Mouse (Mus musculus): ENCODE results near the gene Gxylt1. TPM values are rescaled to one million over a fixed set of nuclear protein-coding genes. Genes with fewer than 3 reads are reported as not detected.
A peak's percentile ranks its signal among the peaks of the same experiment; 100 is the strongest.

The Gxylt1 gene
- total and polyA plus RNA-seq, 2 experiments: 1.4 to 5.7 TPM

DNA sequence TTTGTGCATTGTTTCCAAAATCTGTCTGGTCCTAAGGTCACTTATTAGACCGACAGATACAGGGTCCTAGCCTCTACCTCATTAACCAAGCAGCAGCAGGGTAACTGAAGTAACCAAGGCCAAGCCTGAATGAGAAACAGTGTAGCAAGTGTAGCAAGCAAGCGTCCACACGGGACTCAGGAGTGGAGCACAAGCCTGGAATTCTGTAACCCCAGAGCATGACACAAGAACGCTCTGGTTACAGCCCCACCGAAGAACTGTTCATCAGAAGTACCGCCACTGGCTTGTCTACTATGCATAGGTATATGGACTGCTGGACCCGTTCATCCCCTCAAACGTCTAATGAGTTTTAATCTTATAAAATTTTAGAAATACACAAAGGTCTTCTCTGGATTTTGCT is 7.5 kb downstream of the Gxylt1 start:
- Histone ChIP-seq H3K27ac (replicated peaks; ENCODE audit: insufficient read depth, low read depth, low read length) (no peak overlapping the region), H3K27me3 (ENCODE audit: control insufficient read depth, insufficient read depth, low read length) (no peaks in the 10 kb centered on the region), H3K4me3 (ENCODE audit: insufficient read depth, low read depth, low read length) (no peak overlapping the region), H3K9ac (ENCODE audit: low read depth, low read length) (no peak overlapping the region), H3K4me1 (ENCODE audit: control insufficient read depth, insufficient read depth, low read length) (peaks cover 5% of the 10 kb centered on the region), H3K36me3 (ENCODE audit: control insufficient read depth, insufficient read depth, low read length) (no peaks in the 10 kb centered on the region), H3K79me2 (ENCODE audit: control insufficient read depth, insufficient read depth, low read length) (peaks cover 37% of the 10 kb centered on the region)
- no peak for TF ChIP-seq CTCF (IDR thresholded peaks at IDR 0.05; ENCODE audit: low read depth, low read length)
- WGBS: 52% methylated on average over 8 of the region's 8 CpGs
- DNase-seq (ENCODE audit: extremely low read depth, low read depth, low spot score): no peak

DNA sequence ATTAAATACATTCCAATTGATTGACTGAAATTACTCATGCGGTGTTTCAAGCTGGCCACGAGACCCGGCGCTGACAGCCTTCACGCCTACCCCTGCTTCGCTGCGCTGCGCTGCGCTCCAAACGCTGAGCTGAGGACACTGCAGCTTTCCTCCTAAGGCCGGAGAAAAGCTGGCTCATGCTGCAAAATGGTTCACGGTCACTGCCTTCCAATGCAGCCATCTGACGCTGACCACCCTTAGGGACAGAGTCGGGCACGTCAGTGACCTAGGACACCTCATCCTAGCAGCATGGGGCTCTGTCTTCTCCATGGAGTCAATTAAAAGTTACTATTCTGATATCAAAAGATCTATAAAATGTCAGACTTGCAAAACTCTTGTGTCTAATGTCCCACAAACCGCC is 8.6 kb downstream of the Gxylt1 start:
- DNase-seq (ENCODE audit: extremely low read depth, low read depth, low spot score): no peak
- H3K9ac ChIP-seq (ENCODE audit: low read depth, low read length): no peak overlapping the region
- WGBS: 94% methylated on average over 16 of the region's 16 CpGs
- peaks cover 5% of the 10 kb centered on the region for H3K4me1 ChIP-seq (ENCODE audit: control insufficient read depth, insufficient read depth, low read length)
- H3K27me3 ChIP-seq (ENCODE audit: control insufficient read depth, insufficient read depth, low read length): no peaks in the 10 kb centered on the region
- TF ChIP-seq POLR2A (IDR thresholded peaks at IDR 0.05; ENCODE audit: extremely low read depth, insufficient read depth, low read length) (no peak), CTCF (IDR thresholded peaks at IDR 0.05; ENCODE audit: low read depth, low read length) (no peak)
- no peaks in the 10 kb centered on the region for H3K36me3 ChIP-seq (ENCODE audit: control insufficient read depth, insufficient read depth, low read length)
- peaks cover 34% of the 10 kb centered on the region for H3K79me2 ChIP-seq (ENCODE audit: control insufficient read depth, insufficient read depth, low read length)
- no peak overlapping the region for H3K27ac ChIP-seq (replicated peaks; ENCODE audit: insufficient read depth, low read depth, low read length)
- no peak overlapping the region for H3K4me3 ChIP-seq (ENCODE audit: insufficient read depth, low read depth, low read length)

DNA sequence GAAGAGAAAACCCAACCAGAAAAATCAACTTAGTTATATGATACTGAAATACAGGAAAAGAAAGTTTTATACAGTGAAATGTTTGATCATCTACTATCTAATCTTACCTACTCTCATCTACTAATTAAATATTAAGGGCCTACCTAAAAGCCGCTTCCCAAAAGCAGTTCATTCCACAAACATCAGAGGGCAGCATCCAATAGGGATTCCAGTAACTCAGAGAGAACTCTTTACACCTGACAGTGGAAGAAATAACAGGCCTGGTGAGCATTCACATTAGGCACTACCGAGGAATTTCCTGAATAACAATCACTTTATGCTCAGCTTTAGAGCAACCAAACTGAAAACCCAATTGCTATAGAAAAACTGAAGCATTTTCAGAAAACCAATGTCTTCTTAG is 9.3 kb downstream of the Gxylt1 start:
- Histone ChIP-seq H3K27ac (replicated peaks; ENCODE audit: insufficient read depth, low read depth, low read length) (no peak overlapping the region), H3K9ac (ENCODE audit: low read depth, low read length) (no peak overlapping the region), H3K4me1 (ENCODE audit: control insufficient read depth, insufficient read depth, low read length) (peaks cover 5% of the 10 kb centered on the region), H3K4me3 (ENCODE audit: insufficient read depth, low read depth, low read length) (no peak overlapping the region), H3K27me3 (ENCODE audit: control insufficient read depth, insufficient read depth, low read length) (no peaks in the 10 kb centered on the region), H3K79me2 (ENCODE audit: control insufficient read depth, insufficient read depth, low read length) (peaks cover 34% of the 10 kb centered on the region), H3K36me3 (ENCODE audit: control insufficient read depth, insufficient read depth, low read length) (no peaks in the 10 kb centered on the region)
- TF ChIP-seq CTCF (IDR thresholded peaks at IDR 0.05; ENCODE audit: low read depth, low read length) (peak; percentile 27; the same call in 1 of the 2 replicates), POLR2A (IDR thresholded peaks at IDR 0.05; ENCODE audit: extremely low read depth, insufficient read depth, low read length) (no peak)
- WGBS: 37% methylated on average over 2 of the region's 2 CpGs
- peak; percentile 46 for DNase-seq (ENCODE audit: extremely low read depth, low read depth, low spot score)

DNA sequence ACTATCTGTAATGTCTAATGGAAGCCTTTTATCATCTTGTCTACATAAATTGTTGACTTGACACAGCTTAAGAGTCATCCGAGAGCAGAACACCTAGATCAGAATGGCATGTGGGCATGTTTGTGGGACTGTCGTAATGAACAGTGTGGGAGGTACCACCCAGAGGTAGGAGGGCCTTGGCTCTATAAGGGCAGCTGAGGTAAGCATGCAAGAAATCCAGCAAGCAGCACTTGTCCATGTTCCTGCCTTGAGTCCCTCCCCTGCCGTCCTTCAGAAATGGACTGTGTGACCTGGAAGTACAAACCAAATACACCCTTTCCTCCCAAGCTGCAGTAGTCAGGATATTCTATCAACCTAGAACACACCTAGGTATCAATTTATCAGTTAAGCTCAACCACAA is 9.7 kb downstream of the Gxylt1 start:
- H3K27me3 ChIP-seq (ENCODE audit: control insufficient read depth, insufficient read depth, low read length): no peaks in the 10 kb centered on the region
- peaks cover 5% of the 10 kb centered on the region for H3K4me1 ChIP-seq (ENCODE audit: control insufficient read depth, insufficient read depth, low read length)
- TF ChIP-seq CTCF (IDR thresholded peaks at IDR 0.05; ENCODE audit: low read depth, low read length) (no peak), POLR2A (IDR thresholded peaks at IDR 0.05; ENCODE audit: extremely low read depth, insufficient read depth, low read length) (no peak)
- H3K4me3 ChIP-seq (ENCODE audit: insufficient read depth, low read depth, low read length): no peak overlapping the region
- peaks cover 29% of the 10 kb centered on the region for H3K79me2 ChIP-seq (ENCODE audit: control insufficient read depth, insufficient read depth, low read length)
- H3K27ac ChIP-seq (replicated peaks; ENCODE audit: insufficient read depth, low read depth, low read length): no peak overlapping the region
- peak; percentile 15 for DNase-seq (ENCODE audit: extremely low read depth, low read depth, low spot score)
- H3K9ac ChIP-seq (ENCODE audit: low read depth, low read length): no peak overlapping the region
- WGBS: 49% methylated on average over 3 of the region's 3 CpGs
- no peaks in the 10 kb centered on the region for H3K36me3 ChIP-seq (ENCODE audit: control insufficient read depth, insufficient read depth, low read length)

DNA sequence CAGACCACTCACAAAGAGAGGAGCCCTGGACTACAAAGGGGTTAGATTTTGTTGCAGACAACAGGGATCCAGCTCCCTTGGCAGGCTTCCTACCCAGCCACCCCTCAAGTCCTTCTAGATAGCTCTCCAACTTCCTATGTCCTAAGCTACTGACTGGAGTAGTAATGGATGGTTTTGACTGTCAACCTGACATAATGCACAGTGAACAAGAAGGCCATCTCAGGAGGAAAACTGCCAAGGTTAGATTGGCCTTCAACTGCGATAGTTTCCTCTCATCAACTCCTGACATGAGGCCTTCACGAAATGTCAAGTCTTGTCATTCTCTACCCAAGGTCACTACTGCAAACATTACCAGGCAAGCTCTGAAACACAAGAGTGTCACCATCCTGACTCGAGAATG is 10.8 kb downstream of the Gxylt1 start:
- WGBS: 64% methylated on average over 3 of the region's 3 CpGs

DNA sequence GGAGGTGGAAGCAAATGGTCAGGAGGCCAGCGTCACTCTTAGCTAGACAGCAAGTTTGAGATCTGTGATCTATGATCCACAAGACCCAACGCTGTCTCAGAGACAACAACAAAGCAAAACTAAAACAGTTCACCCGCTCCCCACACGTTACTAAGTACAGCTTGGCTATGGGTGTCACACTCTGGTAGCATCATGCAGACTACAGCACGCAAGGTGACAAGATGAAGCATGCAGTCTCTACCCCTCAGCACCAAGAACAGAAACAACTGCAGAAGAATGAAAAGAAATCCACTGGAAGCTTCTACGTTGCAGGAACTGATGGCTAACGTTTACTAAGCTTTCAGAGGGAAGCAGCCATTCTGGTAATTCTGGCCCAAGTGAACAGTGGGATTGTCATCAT is 11.4 kb downstream of the Gxylt1 start:
- TF ChIP-seq POLR2A (IDR thresholded peaks at IDR 0.05; ENCODE audit: extremely low read depth, insufficient read depth, low read length) (no peak), CTCF (IDR thresholded peaks at IDR 0.05; ENCODE audit: low read depth, low read length) (no peak)

More for the DNA sequence above, 10.8 kb downstream of the Gxylt1 start:
- Histone ChIP-seq H3K9ac (ENCODE audit: low read depth, low read length) (no peak overlapping the region), H3K79me2 (ENCODE audit: control insufficient read depth, insufficient read depth, low read length) (peaks cover 21% of the 10 kb centered on the region), H3K4me1 (ENCODE audit: control insufficient read depth, insufficient read depth, low read length) (peaks cover 5% of the 10 kb centered on the region), H3K36me3 (ENCODE audit: control insufficient read depth, insufficient read depth, low read length) (no peaks in the 10 kb centered on the region), H3K4me3 (ENCODE audit: insufficient read depth, low read depth, low read length) (no peak overlapping the region), H3K27ac (replicated peaks; ENCODE audit: insufficient read depth, low read depth, low read length) (no peak overlapping the region), H3K27me3 (ENCODE audit: control insufficient read depth, insufficient read depth, low read length) (no peaks in the 10 kb centered on the region)
- TF ChIP-seq POLR2A (IDR thresholded peaks at IDR 0.05; ENCODE audit: extremely low read depth, insufficient read depth, low read length) (no peak), CTCF (IDR thresholded peaks at IDR 0.05; ENCODE audit: low read depth, low read length) (no peak)
- DNase-seq (ENCODE audit: extremely low read depth, low read depth, low spot score): no peak

More for the DNA sequence above, 11.4 kb downstream of the Gxylt1 start:
- Histone ChIP-seq H3K4me1 (ENCODE audit: control insufficient read depth, insufficient read depth, low read length) (peaks cover 5% of the 10 kb centered on the region), H3K4me3 (ENCODE audit: insufficient read depth, low read depth, low read length) (no peak overlapping the region), H3K36me3 (ENCODE audit: control insufficient read depth, insufficient read depth, low read length) (peaks cover 2% of the 10 kb centered on the region; the same call in 1 of the 2 replicates), H3K27me3 (ENCODE audit: control insufficient read depth, insufficient read depth, low read length) (no peaks in the 10 kb centered on the region), H3K79me2 (ENCODE audit: control insufficient read depth, insufficient read depth, low read length) (peaks cover 21% of the 10 kb centered on the region), H3K27ac (replicated peaks; ENCODE audit: insufficient read depth, low read depth, low read length) (no peak overlapping the region), H3K9ac (ENCODE audit: low read depth, low read length) (no peak overlapping the region)
- no peak for DNase-seq (ENCODE audit: extremely low read depth, low read depth, low spot score)
- 88% methylated on average over 7 of the region's 7 CpGs for WGBS

Measured in liver, adult 2 months (tissue).